Mouse (Mus musculus) liver, embryonic 14.5 days (tissue): Measurements from ENCODE around the gene Unc50. TPM values are rescaled to one million over a fixed set of nuclear protein-coding genes. Genes with fewer than 3 reads are reported as not detected.

Source experiments
- ATAC-seq: fragments of 200-750 bp; cut with Nextera tagmentation; 2 replicates; pipeline ENCODE4 v1.8.0; 2017; ENCODE audit warnings: moderate number of reproducible peaks, mild to moderate bottlenecking, moderate library complexity; ENCODE audit not compliant: insufficient read depth
- DNase-seq, 3 experiments: peaks; one replicate each; pipeline ENCODE4 v3.0.0-alpha.2; 2012 to 2013; ENCODE audit warnings: low read depth in 3 of 3, low spot score in 3 of 3
- H3K27ac ChIP-seq: fragments of 300-500 bp; sonication (generic); 2 replicates; pipeline ENCODE4 v1.5.1; 2014; ENCODE audit warnings: moderate library complexity, mild to moderate bottlenecking, control low read depth, inconsistent platforms
- H3K27me3 ChIP-seq: fragments of 300-500 bp; sonication (generic); 2 replicates; pipeline ENCODE4 v1.6.1; 2014; ENCODE audit warnings: mild to moderate bottlenecking, low read length, moderate library complexity; ENCODE audit not compliant: control insufficient read depth, insufficient read depth
- H3K36me3 ChIP-seq: fragments of 300-500 bp; sonication (generic); replicated peaks from 2 replicates; pipeline ENCODE4 v1.6.1; 2014; ENCODE audit warnings: low read depth; ENCODE audit not compliant: control insufficient read depth, insufficient read depth
- H3K4me1 ChIP-seq, 2 experiments: fragments of 200-500 bp in 1 of 2; fragments of 300-500 bp in 1 of 2; sonication (generic) in 1 of 2; replicated peaks; 2 replicates each; pipeline ENCODE4 v1.6.1; 2012 to 2014; ENCODE audit warnings: antibody characterized with exemption in 1 of 2, inconsistent platforms in 1 of 2, low read length in 1 of 2; ENCODE audit not compliant: control insufficient read depth in 2 of 2, insufficient read depth in 2 of 2
- H3K4me2 ChIP-seq: fragments of 300-500 bp; sonication (generic); 2 replicates; pipeline ENCODE4 v1.6.1; 2014; ENCODE audit warnings: low read depth, mild to moderate bottlenecking, control low read depth, moderate library complexity
- H3K4me3 ChIP-seq, 2 experiments: fragments of 200-500 bp in 1 of 2; fragments of 300-500 bp in 1 of 2; sonication (generic) in 1 of 2; 2 replicates each; pipeline ENCODE4 v1.5.1; 2012 to 2014; ENCODE audit warnings: low read depth in 2 of 2, low read length in 2 of 2, mild to moderate bottlenecking in 2 of 2, control low read depth in 1 of 2, inconsistent platforms in 1 of 2, moderate library complexity in 1 of 2; ENCODE audit not compliant: insufficient read depth in 1 of 2
- H3K9ac ChIP-seq: fragments of 300-500 bp; sonication (generic); replicated peaks from 2 replicates; pipeline ENCODE4 v1.6.1; 2014; ENCODE audit warnings: mild to moderate bottlenecking, control low read depth, moderate library complexity
- H3K9me3 ChIP-seq: fragments of 300-500 bp; sonication (generic); 2 replicates; pipeline ENCODE4 v1.6.1; 2016; ENCODE audit warnings: low read length, mixed read lengths; ENCODE audit not compliant: control insufficient read depth
- CTCF ChIP-seq: IDR thresholded peaks from 2 replicates; pipeline ENCODE4 v1.5.1; 2016; ENCODE audit warnings: antibody characterized with exemption, low read depth, control low read depth
- EP300 ChIP-seq: IDR thresholded peaks from 2 replicates; pipeline ENCODE4 v1.6.1; 2016; ENCODE audit warnings: antibody characterized with exemption, low read depth
- WGBS: fragments of 180-500 bp; shearing (Covaris S2); extraction: QIAGEN DNeasy Blood & Tissue Kit; methylation state at CpG from one replicate; pipeline ENCODE4 v1.1.7; 2014; ENCODE audit not compliant: insufficient replicate concordance; 5-methylcytosine and 5-hydroxymethylcytosine counted together
- polyA plus RNA-seq, 2 experiments: library from polyadenylated mRNA; depleted of rRNA in 1 of 2; stranded (reverse) in 1 of 2; unstranded in 1 of 2; fragments of >200 nt; fragmentation: Nextera tagmentation in 1 of 2; extraction: Ambion mirVana in 1 of 2; gene quantifications; 2 replicates each; pipeline versions ENCODE4 v1.2.1 to v1.2.3; 2012 to 2014

Gene Unc50
- polyA plus RNA-seq, 2 experiments, result 42.1 to 82.9 TPM

GRCm38 (mm10) chr1:37427144-37427875 lies 2.6 kb upstream of the Unc50 start:
- no peak overlapping the region for H3K4me3 ChIP-seq
- WGBS, result 79% methylated on average over 8 of the region's 8 CpGs
- peaks cover 16 to 20% of the 10 kb centered on the region in 2 experiments for H3K4me1 ChIP-seq
- ATAC-seq (no peak), DNase-seq (no peak)
- H3K9ac ChIP-seq, result no peak overlapping the region
- H3K27ac ChIP-seq, result no peak overlapping the region
- H3K9me3 ChIP-seq, result no peaks in the 10 kb centered on the region
- TF ChIP-seq CTCF, result no peak
- TF ChIP-seq EP300, result no peak
- H3K27me3 ChIP-seq, result no peaks in the 10 kb centered on the region
- no peak overlapping the region for H3K4me2 ChIP-seq
- peaks cover 15% of the 10 kb centered on the region for H3K36me3 ChIP-seq

GRCm38 (mm10) chr1:37428911-37429310 lies 1.0 kb upstream of the Unc50 start:
- no peak for TF ChIP-seq CTCF
- TF ChIP-seq EP300, result no peak
- H3K9me3 ChIP-seq, result no peaks in the 10 kb centered on the region
- peak overlapping the region; percentile 96 for H3K4me2 ChIP-seq
- H3K9ac ChIP-seq, result peak overlapping the region; percentile 83
- DNase-seq (peak in 1 of 3 experiments; percentile 9), ATAC-seq (no peak)
- no peaks in the 10 kb centered on the region for H3K27me3 ChIP-seq
- peak overlapping the region; percentile 6 for H3K27ac ChIP-seq
- peaks cover 29% of the 10 kb centered on the region for H3K36me3 ChIP-seq
- peaks cover 16 to 20% of the 10 kb centered on the region in 2 experiments for H3K4me1 ChIP-seq
- peak overlapping the region; percentile 74 to 98 for H3K4me3 ChIP-seq
- 15% methylated on average over 2 of the region's 2 CpGs for WGBS

GRCm38 (mm10) chr1:37430297-37430840 lies 430 bp downstream of the Unc50 start:
- H3K9ac ChIP-seq, result peak overlapping the region; percentile 95
- TF ChIP-seq EP300 (no peak), CTCF (no peak)
- peaks cover 16 to 20% of the 10 kb centered on the region in 2 experiments for H3K4me1 ChIP-seq
- H3K27me3 ChIP-seq, result no peaks in the 10 kb centered on the region
- no peaks in the 10 kb centered on the region for H3K9me3 ChIP-seq
- ATAC-seq, result peak; percentile 74
- 2% methylated on average over 40 of the region's 40 CpGs for WGBS
- peak overlapping the region; percentile 74 to 98 for H3K4me3 ChIP-seq
- peak overlapping the region; percentile 81 for H3K27ac ChIP-seq
- DNase-seq, result peak in 2 of 3 experiments; percentile 34 to 49
- peaks cover 30% of the 10 kb centered on the region for H3K36me3 ChIP-seq
- peak overlapping the region; percentile 96 for H3K4me2 ChIP-seq

GRCm38 (mm10) chr1:37436419-37436818 lies 6.5 kb downstream of the Unc50 start:
- peak overlapping the region; percentile 34; the same call in 1 of the 2 replicates for H3K9ac ChIP-seq

More at GRCm38 (mm10) chr1:37436419-37436818, 6.5 kb downstream of the Unc50 start:
- WGBS, result 31% methylated on average over 3 of the region's 3 CpGs
- ATAC-seq (peak; percentile 86), DNase-seq (peak in 2 of 3 experiments; percentile 47 to 60)
- peak overlapping the region in 1 of 2 experiments; percentile 10; a peak in 1 of 4 replicates for H3K4me3 ChIP-seq
- H3K27me3 ChIP-seq, result no peaks in the 10 kb centered on the region
- H3K4me1 ChIP-seq, result peaks cover 12 to 17% of the 10 kb centered on the region in 2 experiments
- TF ChIP-seq EP300, result peak; percentile 72
- TF ChIP-seq CTCF, result no peak
- no peaks in the 10 kb centered on the region for H3K9me3 ChIP-seq
- peak overlapping the region; percentile 44 for H3K27ac ChIP-seq
- peak overlapping the region; percentile 59 for H3K4me2 ChIP-seq
- H3K36me3 ChIP-seq, result peaks cover 59% of the 10 kb centered on the region
